Mouse (Mus musculus) regulatory T cell (primary cell): Measurements from ENCODE around the gene Gm10642.

Experiments
- in situ Hi-C: fragments of 300-600 bp; cut with MboI, MseI; formaldehyde crosslinking; loops from one replicate; pipeline ENCODE4 v1.15.1; 2025; ENCODE audit warnings: high pct_unique_total_duplicates

Gm10642 gene

GRCm38 (mm10) chr9:70656130-70657007, at the start of gene Gm10642:
TSS of gene Gm10642 (plus strand) at chr9:70656251.
- in situ Hi-C loops: no loop called here

DNA sequence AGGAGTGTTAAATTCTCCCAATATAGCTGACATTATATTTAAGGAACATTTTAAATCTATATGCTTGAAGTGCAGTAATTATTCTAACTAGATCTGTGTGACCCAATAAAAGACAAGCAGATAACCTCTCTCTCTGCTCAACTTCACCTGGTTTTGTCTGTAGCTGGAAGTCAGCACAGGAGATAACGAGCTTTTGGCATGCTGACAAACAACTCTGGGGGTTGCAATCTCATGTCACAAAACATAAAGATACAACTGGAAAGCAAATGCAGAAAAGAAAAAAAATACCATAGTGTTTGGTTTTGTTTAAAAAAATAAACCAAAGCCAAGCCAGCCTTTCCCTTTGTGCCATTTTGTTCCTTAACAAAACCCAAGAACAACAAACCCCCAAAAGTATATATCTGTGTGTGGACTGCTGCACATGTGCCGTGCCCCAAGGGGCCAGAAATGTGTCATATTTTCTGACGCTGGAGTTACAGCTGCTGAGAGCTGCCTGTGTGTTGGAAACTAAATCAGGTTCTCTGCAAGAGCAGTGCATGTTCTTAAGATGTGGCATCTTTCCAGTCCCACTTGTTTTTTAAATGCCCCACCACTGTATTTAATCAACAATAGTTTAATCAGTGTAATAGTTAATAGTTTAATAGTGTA, 44.9 kb upstream of the Gm10642 start:
- in situ Hi-C loops: no loop called here

GRCm38 (mm10) chr9:70629711-70630110, 26.3 kb upstream of the Gm10642 start:
- in situ Hi-C loops: no loop called here

GRCm38 (mm10) chr9:70631665-70632064, 24.4 kb upstream of the Gm10642 start:
- in situ Hi-C loops: no loop called here

- in situ Hi-C loops: no loop called here
Measured at GRCm38 (mm10) chr9:70636748-70637147, 19.3 kb upstream of the Gm10642 start.

- in situ Hi-C loops: no loop called here
Measured at GRCm38 (mm10) chr9:70650260-70650659, 5.8 kb upstream of the Gm10642 start.

DNA sequence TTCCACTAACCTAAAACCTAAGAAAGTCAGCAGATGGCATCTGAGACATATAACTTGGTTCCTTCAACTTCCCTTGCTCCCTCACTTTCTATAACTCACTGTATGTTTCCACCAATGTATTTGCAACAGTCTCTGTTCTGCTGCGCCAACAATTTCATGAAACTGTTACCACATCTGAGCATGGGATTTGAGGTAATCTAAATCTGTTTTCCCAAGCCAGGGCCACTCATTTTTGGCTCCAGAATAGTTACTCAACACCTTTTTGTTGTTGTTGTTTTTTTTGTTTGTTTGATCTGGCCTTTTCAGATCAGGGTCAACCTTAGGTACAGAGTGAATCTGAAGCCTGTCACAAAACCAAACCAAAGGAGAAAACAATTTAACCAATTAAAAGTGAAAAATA, 5.1 kb upstream of the Gm10642 start:
- in situ Hi-C loops: no loop called here

DNA sequence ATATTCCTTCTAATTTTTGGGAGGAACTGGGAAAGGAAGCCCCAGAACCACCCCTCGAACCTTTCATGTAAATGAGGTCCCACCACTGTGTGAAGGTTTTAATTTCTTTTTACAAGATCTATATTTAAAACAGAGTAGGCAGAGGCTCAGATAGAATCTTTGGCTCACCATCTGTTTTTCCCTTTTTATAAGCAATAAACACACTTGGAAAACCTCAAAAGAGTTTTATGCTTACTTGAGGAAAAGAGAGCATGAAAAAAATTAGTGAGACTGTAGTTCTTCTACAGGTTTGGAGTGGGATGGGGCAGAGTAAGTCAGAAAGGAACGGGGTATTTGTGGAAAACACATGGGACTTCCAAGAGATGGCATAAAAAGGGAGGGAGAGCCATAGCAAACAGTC, 3.8 kb upstream of the Gm10642 start:
- in situ Hi-C loops: no loop called here

GRCm38 (mm10) chr9:70653875-70654274, 2.2 kb upstream of the Gm10642 start:
- in situ Hi-C loops: no loop called here

GRCm38 (mm10) chr9:70654496-70654895, 1.6 kb upstream of the Gm10642 start:
- in situ Hi-C loops: no loop called here

- in situ Hi-C loops: no loop called here
Measured at GRCm38 (mm10) chr9:70655764-70656129, 304 bp upstream of the Gm10642 start.

DNA sequence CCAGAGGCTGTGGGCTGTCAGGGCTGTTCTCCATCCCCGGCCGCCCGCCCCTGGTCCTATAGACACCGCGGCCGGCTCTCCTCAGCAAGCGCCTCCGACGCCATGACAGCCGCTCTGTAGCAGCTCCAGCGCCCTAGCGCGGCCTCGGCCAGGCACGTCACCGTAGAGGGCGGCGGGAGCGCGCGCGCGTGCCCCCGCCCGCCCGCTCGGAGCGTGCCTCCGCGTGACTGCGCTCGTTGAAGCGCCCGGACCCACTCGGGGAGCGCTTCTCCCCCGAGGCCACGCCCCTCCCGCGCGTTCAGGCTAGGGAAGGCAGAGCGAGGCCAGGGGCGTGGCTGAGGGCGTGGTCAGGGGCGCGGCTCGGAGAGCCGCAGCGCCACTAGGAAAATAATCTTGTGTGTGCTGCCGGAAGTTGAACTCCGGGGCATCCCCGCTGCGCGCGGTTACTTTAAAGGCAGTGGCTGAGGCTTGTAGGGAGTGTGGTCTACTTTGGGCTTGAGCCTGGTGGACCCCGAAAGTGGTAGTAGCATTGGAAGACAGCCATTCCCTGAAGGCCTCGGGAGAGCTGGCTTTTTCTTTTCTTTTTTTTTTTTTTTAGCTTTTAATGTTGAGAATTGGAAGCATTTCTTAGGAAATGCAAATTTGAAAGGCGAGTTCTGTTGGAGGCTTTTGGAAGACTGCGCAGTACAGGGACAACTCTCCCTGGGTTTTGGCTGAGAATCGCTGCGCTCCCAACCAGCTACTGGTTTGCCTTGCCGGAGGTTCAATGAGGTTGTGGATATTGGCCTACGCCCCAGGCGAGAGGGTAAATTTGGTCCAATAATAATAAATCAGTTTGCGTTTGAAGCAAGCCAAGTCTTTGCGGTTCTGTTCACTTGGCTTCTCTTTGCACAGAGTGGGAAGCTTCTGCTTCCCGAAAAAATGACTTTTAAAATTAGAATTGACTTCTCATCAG, 1.2 kb downstream of the Gm10642 start, which contains the start of gene Mindy2:
TSS of gene Mindy2 (minus strand) at position 162 of the 955 bp plus-strand sequence.
- in situ Hi-C loops: no loop called here

- in situ Hi-C loops: no loop called here
Measured at GRCm38 (mm10) chr9:70658266-70658665, 2.2 kb downstream of the Gm10642 start.

DNA sequence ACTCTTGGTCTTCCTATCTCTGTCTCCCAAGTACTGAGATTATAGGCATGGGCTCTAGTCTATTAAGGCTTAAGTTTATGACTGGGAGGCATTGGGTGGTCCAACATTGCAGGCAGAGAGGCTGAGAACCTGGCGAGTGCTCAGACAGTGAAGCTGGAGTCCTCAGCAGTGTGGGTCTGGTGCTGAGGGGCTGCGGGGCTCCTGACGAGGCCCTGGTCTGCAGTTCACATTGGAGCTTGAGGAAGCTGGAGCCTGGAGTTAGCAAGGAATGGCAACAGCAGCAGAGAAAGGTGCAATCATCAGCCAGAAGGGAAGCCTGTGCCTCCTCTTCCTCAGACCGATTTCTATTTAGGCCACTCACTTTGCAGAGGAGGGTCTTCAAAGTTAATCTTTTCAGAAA, 8.8 kb downstream of the Gm10642 start:
- in situ Hi-C loops: loop anchor here (5.0 to 10.0 kb wide), 2 partner anchors 182 to 410 kb away; no protein-coding TSS in a partner anchor

GRCm38 (mm10) chr9:70665372-70666145, 9.5 kb downstream of the Gm10642 start:
- in situ Hi-C loops: loop anchor here (10.0 kb wide), 1 partner anchor 409 kb away; no protein-coding TSS in a partner anchor

DNA sequence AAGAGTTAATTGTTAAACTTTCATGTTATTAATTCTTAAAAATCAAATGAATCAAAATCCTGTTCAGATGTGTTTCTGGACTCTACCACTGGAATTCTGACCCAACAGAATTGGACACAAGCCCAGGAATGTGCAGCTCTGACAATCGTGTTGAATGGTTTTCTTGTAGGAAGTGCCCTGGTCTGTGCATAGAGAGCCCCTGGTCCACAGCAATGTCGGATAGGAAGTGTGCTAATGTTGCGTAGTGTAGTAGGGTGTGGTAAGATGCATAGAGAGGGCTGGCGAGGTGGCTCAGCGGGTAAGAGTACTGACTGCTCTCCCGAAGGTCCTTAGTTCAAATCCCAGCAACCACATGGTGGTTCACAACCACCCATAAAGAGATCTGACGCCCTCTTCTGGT, 10.8 kb downstream of the Gm10642 start:
- in situ Hi-C loops: loop anchor here (10.0 kb wide), 1 partner anchor 408 kb away; no protein-coding TSS in a partner anchor

DNA sequence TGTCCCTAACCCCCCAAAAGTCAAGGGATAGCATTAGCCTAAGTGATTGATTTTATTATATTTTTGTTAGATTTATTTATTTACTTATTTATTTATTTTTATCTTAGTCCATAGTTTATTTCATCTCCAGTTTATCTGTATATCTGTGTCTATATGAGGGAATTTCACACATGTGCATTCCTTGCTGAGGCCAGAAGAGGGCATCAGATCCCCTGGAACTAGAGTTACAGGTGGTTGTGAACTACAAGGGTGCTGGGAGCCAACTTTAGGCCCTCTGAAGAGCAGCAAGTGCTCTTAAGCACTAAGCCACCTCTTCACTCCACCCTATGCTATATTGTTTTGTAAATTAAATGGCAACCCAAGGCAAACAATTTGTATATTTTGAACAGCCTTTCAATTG, 12.0 kb downstream of the Gm10642 start:
- in situ Hi-C loops: loop anchor here (10.0 kb wide), 1 partner anchor 407 kb away; no protein-coding TSS in a partner anchor

- in situ Hi-C loops: loop anchor here (10.0 kb wide), 1 partner anchor 406 kb away; no protein-coding TSS in a partner anchor
Measured at GRCm38 (mm10) chr9:70669197-70669596, 13.1 kb downstream of the Gm10642 start.

- in situ Hi-C loops: no loop called here
Measured at GRCm38 (mm10) chr9:70670381-70670780, 14.3 kb downstream of the Gm10642 start.

- in situ Hi-C loops: no loop called here
Measured at GRCm38 (mm10) chr9:70671278-70671677, 15.2 kb downstream of the Gm10642 start.
